13 mouse cellular contexts compared by ENCODE assay signal in the genomic region with DNA sequence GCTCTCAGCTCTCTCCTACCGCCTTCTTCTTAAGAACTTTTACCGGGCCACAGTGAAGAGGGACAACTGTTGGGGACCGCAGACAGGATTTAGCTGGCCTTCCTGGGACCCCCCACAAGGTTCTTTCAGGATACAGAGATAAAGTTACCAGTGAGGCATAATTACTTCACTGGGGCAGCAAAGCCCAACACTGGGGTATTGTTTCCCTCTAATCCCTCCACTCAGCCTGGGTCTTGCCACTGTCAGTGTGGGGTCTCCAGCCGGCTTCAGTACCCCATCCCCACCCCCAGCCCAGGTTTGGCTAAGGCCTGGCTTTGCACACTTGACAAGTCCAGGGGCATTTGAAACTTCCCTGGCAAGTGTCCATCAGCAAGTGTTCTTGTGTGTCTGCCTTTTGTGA. TPM values are rescaled to one million over a fixed set of nuclear protein-coding genes. Genes with fewer than 3 reads are reported as not detected.
DNase-seq lines count a peak whose midpoint lies in the region; ATAC-seq and TF ChIP-seq lines count a peak whose summit lies in the region.
"Had no signal": no experiment of that assay in that cellular context is flagged by ENCODE, and none has a peak within 500 bp of the region (broad histone marks: within the 10 kb centered on the region; RNA-seq: fewer than 3 reads in every experiment).

No protein-coding gene starts in this region.

- peaks cover 95% of the 10 kb centered on the region for H3K27me3 ChIP-seq in forebrain, embryonic 10.5 days (ENCODE audit: poor library complexity, severe bottlenecking)
- H3K27me3 ChIP-seq in forebrain, embryonic 16.5 days (replicated peaks; ENCODE audit: control insufficient read depth, insufficient read depth, low read length): no peaks in the 10 kb centered on the region
- no peaks in the 10 kb centered on the region for H3K27me3 ChIP-seq in embryonic facial prominence, embryonic 15.5 days
- no peaks in the 10 kb centered on the region for H3K27me3 ChIP-seq in limb, embryonic 13.5 days

- no peak for ATAC-seq in forebrain, embryonic 16.5 days
- ATAC-seq in embryonic facial prominence, embryonic 15.5 days (ENCODE audit: insufficient number of reproducible peaks, low FRiP score, low TSS enrichment, low read depth): peak; percentile 66; the same call in 1 of the 2 replicates
- ATAC-seq in limb, embryonic 13.5 days (ENCODE audit: low FRiP score, low read depth): peak; percentile 58

- H3K4me3 ChIP-seq in forebrain, embryonic 10.5 days: 0 out of 2 replicates have a peak overlapping the region, but pooled peaks have one; percentile 5
- no peak overlapping the region for H3K4me3 ChIP-seq in forebrain, embryonic 16.5 days (replicated peaks; ENCODE audit: low read length)
- no peak overlapping the region for H3K4me3 ChIP-seq in bone marrow macrophage, adult 2 months (ENCODE audit: insufficient read depth, low read length)
- no peak overlapping the region for H3K4me3 ChIP-seq in embryonic facial prominence, embryonic 15.5 days (replicated peaks)
- H3K4me3 ChIP-seq in limb, embryonic 13.5 days: no peak overlapping the region
- H3K4me3 ChIP-seq: neural tube, embryonic 12.5 days had no signal

- 3% methylated on average over 4 of the region's 4 CpGs for WGBS in forebrain, embryonic 10.5 days
- WGBS in forebrain, embryonic 16.5 days: 9% methylated on average over 4 of the region's 4 CpGs
- 20% methylated on average over 4 of the region's 4 CpGs for WGBS in embryonic facial prominence, embryonic 15.5 days
- WGBS in limb, embryonic 13.5 days: 18% methylated on average over 4 of the region's 4 CpGs

- intact Hi-C loops in left cerebral cortex, postnatal 36 days (cut with DNase I): no loop called here

- no peaks in the 10 kb centered on the region for H3K9me3 ChIP-seq in forebrain, embryonic 10.5 days
- no peaks in the 10 kb centered on the region for H3K9me3 ChIP-seq in forebrain, embryonic 16.5 days (ENCODE audit: control insufficient read depth, low read length)
- H3K9me3 ChIP-seq in embryonic facial prominence, embryonic 15.5 days (replicated peaks): no peaks in the 10 kb centered on the region
- H3K9me3 ChIP-seq in limb, embryonic 13.5 days: no peaks in the 10 kb centered on the region
- H3K9me3 ChIP-seq: neural tube, embryonic 12.5 days had no signal

- H3K9ac ChIP-seq in forebrain, embryonic 16.5 days (replicated peaks; ENCODE audit: low read depth, low read length): no peak overlapping the region
- H3K9ac ChIP-seq in embryonic facial prominence, embryonic 15.5 days: no peak overlapping the region
- H3K9ac ChIP-seq in limb, embryonic 13.5 days: no peak overlapping the region
- H3K9ac ChIP-seq: neural tube, embryonic 12.5 days had no signal

- DNase-seq in forebrain, embryonic 10.5 days (ENCODE audit: extremely low spot score, low spot score): peak; percentile 39
- DNase-seq in lung, postnatal 25 days (ENCODE audit: low spot score): no peak
- no peak for DNase-seq in left cerebral cortex, postnatal 36 days (ENCODE audit: low spot score in 2 of 2)
- no peak for DNase-seq in spleen, postnatal 4 days (ENCODE audit: low spot score in 2 of 2)
- DNase-seq: cerebellum, adult 11 months; right cerebral cortex, postnatal 14 days; thymus, adult 2 months had no signal

- peak overlapping the region; percentile 85 for H3K27ac ChIP-seq in forebrain, embryonic 10.5 days
- no peak overlapping the region for H3K27ac ChIP-seq in forebrain, embryonic 16.5 days (ENCODE audit: low read length)
- peak overlapping the region; percentile 67 for H3K27ac ChIP-seq in bone marrow macrophage, adult 2 months (ENCODE audit: insufficient read depth, low read depth, low read length)
- 0 out of 2 replicates have a peak overlapping the region, but pooled peaks have one; percentile 28 for H3K27ac ChIP-seq in embryonic facial prominence, embryonic 15.5 days (replicated peaks)
- 0 out of 2 replicates have a peak overlapping the region, but pooled peaks have one; percentile 24 for H3K27ac ChIP-seq in limb, embryonic 13.5 days
- H3K27ac ChIP-seq: neural tube, embryonic 12.5 days had no signal

- H3K4me1 ChIP-seq in forebrain, embryonic 10.5 days: peaks cover 82% of the 10 kb centered on the region
- H3K4me1 ChIP-seq in forebrain, embryonic 16.5 days (replicated peaks; ENCODE audit: control insufficient read depth, insufficient read depth, low read length): peaks cover 31% of the 10 kb centered on the region
- peaks cover 27% of the 10 kb centered on the region for H3K4me1 ChIP-seq in bone marrow macrophage, adult 2 months (ENCODE audit: control insufficient read depth, insufficient read depth, low read length)
- H3K4me1 ChIP-seq in embryonic facial prominence, embryonic 15.5 days: peaks cover 10% of the 10 kb centered on the region
- H3K4me1 ChIP-seq in limb, embryonic 13.5 days: peaks cover 37% of the 10 kb centered on the region

- H3K36me3 ChIP-seq in forebrain, embryonic 10.5 days (replicated peaks): no peaks in the 10 kb centered on the region
- no peaks in the 10 kb centered on the region for H3K36me3 ChIP-seq in forebrain, embryonic 16.5 days (ENCODE audit: control insufficient read depth, insufficient read depth)
- no peaks in the 10 kb centered on the region for H3K36me3 ChIP-seq in embryonic facial prominence, embryonic 15.5 days
- H3K36me3 ChIP-seq in limb, embryonic 13.5 days: no peaks in the 10 kb centered on the region
- H3K36me3 ChIP-seq: neural tube, embryonic 12.5 days had no signal

- TF ChIP-seq CTCF in bone marrow macrophage, adult 2 months (IDR thresholded peaks at IDR 0.05; ENCODE audit: low read depth, low read length): no peak

- no peak for TF ChIP-seq POLR2A in bone marrow macrophage, adult 2 months (IDR thresholded peaks at IDR 0.05; ENCODE audit: borderline replicate concordance, low read depth, low read length)

- H3K4me2 ChIP-seq in forebrain, embryonic 16.5 days (ENCODE audit: low read length): no peak overlapping the region
- no peak overlapping the region for H3K4me2 ChIP-seq in embryonic facial prominence, embryonic 15.5 days (replicated peaks)
- H3K4me2 ChIP-seq in limb, embryonic 13.5 days (replicated peaks): no peak overlapping the region
- H3K4me2 ChIP-seq: neural tube, embryonic 12.5 days had no signal

RNA-seq across cellular contexts. Expression of a gene that starts 45.5 kb away (rescaled TPM):
- polyA plus RNA-seq in forebrain, embryonic 10.5 days (2016; fragmentation: Nextera tagmentation; extraction: Ambion mirVana): 1,904 and 2,173 TPM in 2 replicates
- polyA plus RNA-seq in forebrain, embryonic 16.5 days (2015; fragmentation: Nextera tagmentation; extraction: Ambion mirVana): 5,254 and 7,174 TPM in 2 replicates
- polyA plus RNA-seq in bone marrow macrophage, adult 2 months (2012; ENCODE audit: insufficient read depth, insufficient read length, missing spikeins): not detected in 2 replicates
- polyA plus RNA-seq in embryonic facial prominence, embryonic 15.5 days (2015; fragmentation: Nextera tagmentation; extraction: Ambion mirVana): 322 and 340 TPM in 2 replicates
- 993 and 1,087 TPM in 2 replicates for polyA plus RNA-seq in limb, embryonic 13.5 days (2015; fragmentation: Nextera tagmentation; extraction: Ambion mirVana)
- total RNA-seq in left cerebral cortex, postnatal 36 days (2021): 100 to 1,000 TPM; 188 to 255 TPM
- total RNA-seq: megakaryocyte, adult 5-6 weeks had no signal

RNA-seq across cellular contexts. Expression of a gene that starts 56.7 kb away (rescaled TPM):
- polyA plus RNA-seq in forebrain, embryonic 10.5 days (2016; fragmentation: Nextera tagmentation; extraction: Ambion mirVana): 78.7 and 82.3 TPM in 2 replicates
- polyA plus RNA-seq in forebrain, embryonic 16.5 days (2015; fragmentation: Nextera tagmentation; extraction: Ambion mirVana): 196 and 239 TPM in 2 replicates
- polyA plus RNA-seq in bone marrow macrophage, adult 2 months (2012; ENCODE audit: insufficient read depth, insufficient read length, missing spikeins): 33.5 and 37.3 TPM in 2 replicates
- polyA plus RNA-seq in embryonic facial prominence, embryonic 15.5 days (2015; fragmentation: Nextera tagmentation; extraction: Ambion mirVana): 54.2 and 57.1 TPM in 2 replicates
- polyA plus RNA-seq in limb, embryonic 13.5 days (2015; fragmentation: Nextera tagmentation; extraction: Ambion mirVana): 71.0 and 71.6 TPM in 2 replicates
- total RNA-seq in left cerebral cortex, postnatal 36 days (2021): 100 to 1,000 TPM in 1 of 2 experiments, 10 to 100 TPM in 1; 90.4 to 113 TPM

Comparison
In these comparisons a context has a peak if more than half of its experiments do, and no peak if none do; other contexts are left out.
1. RNA of a gene that starts 45.5 kb away (polyA plus RNA-seq): 5,254 to 7,174 TPM in forebrain, embryonic 16.5 days, 1,904 to 2,173 TPM in forebrain, embryonic 10.5 days, 993 to 1,087 TPM in limb, embryonic 13.5 days and 322 to 340 TPM in embryonic facial prominence, embryonic 15.5 days; not detected in bone marrow macrophage, adult 2 months; every median in the first group is over 100 times any median in the second.